29 mouse cellular contexts compared by ENCODE assay signal in the genomic region with DNA sequence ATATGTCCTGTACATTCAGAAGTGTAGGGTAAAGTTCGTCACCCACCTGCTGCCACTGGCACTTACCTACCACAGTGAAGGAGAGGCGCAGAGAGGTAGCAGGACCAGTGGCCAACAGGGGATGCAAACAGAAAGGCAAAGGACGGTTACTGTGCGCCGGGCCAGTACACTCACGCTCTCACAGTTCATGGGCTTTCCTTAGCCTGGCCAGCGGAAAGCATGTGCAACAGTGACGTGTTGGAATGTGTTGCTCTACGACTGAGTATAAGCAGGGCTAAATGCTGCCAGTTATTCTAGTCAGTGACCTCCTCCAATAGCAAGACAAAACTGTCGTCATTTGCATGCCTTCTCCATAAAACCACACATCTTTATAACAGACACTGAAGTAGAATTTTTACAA. TPM values are rescaled to one million over a fixed set of nuclear protein-coding genes. Genes with fewer than 3 reads are reported as not detected.
DNase-seq lines count a peak whose midpoint lies in the region; ATAC-seq and TF ChIP-seq lines count a peak whose summit lies in the region.
"Had no signal": no experiment of that assay in that cellular context is flagged by ENCODE, and none has a peak within 500 bp of the region (broad histone marks: within the 10 kb centered on the region; RNA-seq: fewer than 3 reads in every experiment).

No protein-coding gene starts in this region.

- H3K4me2 ChIP-seq in intestine, embryonic 14.5 days (ENCODE audit: low read length): no peak overlapping the region
- no peak overlapping the region for H3K4me2 ChIP-seq in intestine, embryonic 16.5 days (ENCODE audit: low read depth, low read length)
- H3K4me2 ChIP-seq in heart, postnatal 0 days (ENCODE audit: low read depth, low read length): no peak overlapping the region
- no peak overlapping the region for H3K4me2 ChIP-seq in hindbrain, embryonic 12.5 days (replicated peaks)
- H3K4me2 ChIP-seq: embryonic facial prominence, embryonic 13.5 days; forebrain, embryonic 12.5 days; forebrain, embryonic 15.5 days; heart, embryonic 15.5 days; hindbrain, embryonic 14.5 days; kidney, embryonic 15.5 days had no signal

- no peaks in the 10 kb centered on the region for H3K27me3 ChIP-seq in heart, adult 2 months (ENCODE audit: control insufficient read depth, insufficient read depth, low read length)
- H3K27me3 ChIP-seq in intestine, embryonic 14.5 days (replicated peaks; ENCODE audit: control insufficient read depth, insufficient read depth, low read length): no peaks in the 10 kb centered on the region
- H3K27me3 ChIP-seq in intestine, embryonic 16.5 days (replicated peaks; ENCODE audit: control insufficient read depth, insufficient read depth, low read length): no peaks in the 10 kb centered on the region
- H3K27me3 ChIP-seq in heart, postnatal 0 days (ENCODE audit: control insufficient read depth, insufficient read depth, low read length): no peaks in the 10 kb centered on the region
- no peaks in the 10 kb centered on the region for H3K27me3 ChIP-seq in hindbrain, embryonic 12.5 days
- H3K27me3 ChIP-seq: embryonic facial prominence, embryonic 13.5 days; forebrain, embryonic 12.5 days; forebrain, embryonic 15.5 days; heart, embryonic 15.5 days; kidney, embryonic 15.5 days had no signal

- peaks cover 4% of the 10 kb centered on the region for H3K36me3 ChIP-seq in heart, adult 2 months (ENCODE audit: control insufficient read depth, insufficient read depth, low read length)
- H3K36me3 ChIP-seq in intestine, embryonic 14.5 days (ENCODE audit: control insufficient read depth, insufficient read depth, low read length): peaks cover 76% of the 10 kb centered on the region
- H3K36me3 ChIP-seq in intestine, embryonic 16.5 days (ENCODE audit: control insufficient read depth, insufficient read depth, low read length): peaks cover 19% of the 10 kb centered on the region; the same call in 1 of the 2 replicates
- H3K36me3 ChIP-seq in heart, postnatal 0 days (replicated peaks; ENCODE audit: control insufficient read depth, insufficient read depth, low read length): peaks cover 82% of the 10 kb centered on the region
- H3K36me3 ChIP-seq in hindbrain, embryonic 12.5 days: peaks cover 78% of the 10 kb centered on the region

- no peak overlapping the region for H3K9ac ChIP-seq in heart, adult 2 months (ENCODE audit: low read depth, low read length)
- H3K9ac ChIP-seq in intestine, embryonic 14.5 days (ENCODE audit: low read length): no peak overlapping the region
- no peak overlapping the region for H3K9ac ChIP-seq in intestine, embryonic 16.5 days (ENCODE audit: low read depth, low read length)
- no peak overlapping the region for H3K9ac ChIP-seq in heart, postnatal 0 days (replicated peaks; ENCODE audit: low read depth, low read length)
- no peak overlapping the region for H3K9ac ChIP-seq in hindbrain, embryonic 12.5 days
- H3K9ac ChIP-seq: embryonic facial prominence, embryonic 13.5 days; forebrain, embryonic 12.5 days; forebrain, embryonic 15.5 days; heart, embryonic 15.5 days; hindbrain, embryonic 14.5 days; kidney, embryonic 15.5 days had no signal

- intact Hi-C loops in heart, adult 2 months (cut with DNase I): no loop called here
- intact Hi-C loops in heart, postnatal 25 days (cut with DNase I): no loop called here

- TF ChIP-seq CTCF in heart, adult 2 months (IDR thresholded peaks at IDR 0.05): no peak
- no peak for TF ChIP-seq CTCF in heart, postnatal 0 days (IDR thresholded peaks at IDR 0.05; ENCODE audit: low read depth)

- H3K4me1 ChIP-seq in heart, adult 2 months (ENCODE audit: control insufficient read depth, insufficient read depth, low read length): peaks cover 3% of the 10 kb centered on the region; the same call in 1 of the 2 replicates
- no peaks in the 10 kb centered on the region for H3K4me1 ChIP-seq in intestine, embryonic 14.5 days (replicated peaks; ENCODE audit: control insufficient read depth, insufficient read depth, low read length)
- no peaks in the 10 kb centered on the region for H3K4me1 ChIP-seq in intestine, embryonic 16.5 days (ENCODE audit: control insufficient read depth, insufficient read depth, low read length)
- no peaks in the 10 kb centered on the region for H3K4me1 ChIP-seq in heart, postnatal 0 days (ENCODE audit: control insufficient read depth, insufficient read depth)
- no peaks in the 10 kb centered on the region for H3K4me1 ChIP-seq in hindbrain, embryonic 12.5 days
- H3K4me1 ChIP-seq: embryonic facial prominence, embryonic 10.5 days; embryonic facial prominence, embryonic 13.5 days; forebrain, embryonic 12.5 days; forebrain, embryonic 15.5 days; heart, embryonic 15.5 days; hindbrain, embryonic 10.5 days; kidney, embryonic 15.5 days had no signal

- TF ChIP-seq POLR2A in heart, adult 2 months (IDR thresholded peaks at IDR 0.05; ENCODE audit: insufficient read depth, low read depth, low read length): no peak

- TF ChIP-seq EP300 in heart, adult 2 months (IDR thresholded peaks at IDR 0.05; ENCODE audit: insufficient read depth, low read depth, low read length): no peak
- TF ChIP-seq EP300 in heart, postnatal 0 days (IDR thresholded peaks at IDR 0.05; ENCODE audit: low read depth): no peak

- no peak for ATAC-seq in intestine, embryonic 14.5 days (replicated peaks; ENCODE audit: low FRiP score, low TSS enrichment, low read depth)
- no peak for ATAC-seq in intestine, embryonic 16.5 days
- ATAC-seq in heart, postnatal 0 days (ENCODE audit: insufficient read depth, low read depth): peak; percentile 82
- ATAC-seq in hindbrain, embryonic 12.5 days (ENCODE audit: low FRiP score): no peak
- ATAC-seq: CD4-positive, CD25-positive, alpha-beta regulatory T cell, adult 4 months; forebrain, embryonic 15.5 days; hindbrain, postnatal 0 days; inflammation-experienced regulatory T-cells, adult 6 months had no signal

- H3K4me3 ChIP-seq in heart, adult 2 months: no peak overlapping the region
- no peak overlapping the region for H3K4me3 ChIP-seq in intestine, embryonic 14.5 days (ENCODE audit: low read depth, low read length)
- no peak overlapping the region for H3K4me3 ChIP-seq in intestine, embryonic 16.5 days (ENCODE audit: low read length)
- no peak overlapping the region for H3K4me3 ChIP-seq in heart, postnatal 0 days (ENCODE audit: low read depth, low read length)
- no peak overlapping the region for H3K4me3 ChIP-seq in hindbrain, embryonic 12.5 days
- H3K4me3 ChIP-seq: embryonic facial prominence, embryonic 10.5 days; embryonic facial prominence, embryonic 13.5 days; erythroblast, embryonic 14.5 days; forebrain, embryonic 12.5 days; forebrain, embryonic 15.5 days; heart, embryonic 15.5 days; hindbrain, embryonic 10.5 days; kidney, embryonic 15.5 days had no signal

- WGBS in heart, adult 2 months: 84% methylated on average over 10 of the region's 10 CpGs
- WGBS in intestine, embryonic 14.5 days: 95% methylated on average over 10 of the region's 10 CpGs
- WGBS in intestine, embryonic 16.5 days: 89% methylated on average over 10 of the region's 10 CpGs
- WGBS in heart, postnatal 0 days: 61% methylated on average over 10 of the region's 10 CpGs
- WGBS in hindbrain, embryonic 12.5 days: 97% methylated on average over 10 of the region's 10 CpGs

- H3K27ac ChIP-seq in heart, adult 2 months: no peak overlapping the region
- no peak overlapping the region for H3K27ac ChIP-seq in intestine, embryonic 14.5 days (ENCODE audit: low read depth)
- H3K27ac ChIP-seq in intestine, embryonic 16.5 days (ENCODE audit: low read length): no peak overlapping the region
- 0 out of 2 replicates have a peak overlapping the region, but pooled peaks have one; percentile 38 for H3K27ac ChIP-seq in heart, postnatal 0 days (ENCODE audit: low read depth)
- no peak overlapping the region for H3K27ac ChIP-seq in hindbrain, embryonic 12.5 days
- H3K27ac ChIP-seq: embryonic facial prominence, embryonic 10.5 days; embryonic facial prominence, embryonic 13.5 days; forebrain, embryonic 12.5 days; forebrain, embryonic 15.5 days; heart, embryonic 15.5 days; hindbrain, embryonic 10.5 days; hindbrain, embryonic 14.5 days; hindbrain, postnatal 0 days; kidney, embryonic 15.5 days had no signal

- no peaks in the 10 kb centered on the region; the same call in 1 of the 2 replicates for H3K79me2 ChIP-seq in heart, adult 2 months (replicated peaks; ENCODE audit: control insufficient read depth, insufficient read depth, low read length)

- peak; percentile 11 to 24 for DNase-seq in heart, adult 2 months
- no peak for DNase-seq in heart, postnatal 25 days (ENCODE audit: low spot score)
- peak; percentile 40 for DNase-seq in intestine, embryonic 14.5 days (ENCODE audit: low spot score)
- peak; percentile 64 for DNase-seq in heart, postnatal 0 days (ENCODE audit: low spot score)
- DNase-seq in spleen, adult 18-20 months: no peak
- DNase-seq: adrenal gland, adult 2 months; adrenal gland, postnatal 14 days; cerebellum, adult 11 months; cerebellum, adult 8-10 months; cerebellum, postnatal 10 days; cerebellum, postnatal 36 days; embryo, embryonic 11 days; gastrocnemius, postnatal 25 days; kidney, adult 11 months; kidney, adult 8-10 months had no signal

- no peaks in the 10 kb centered on the region for H3K9me3 ChIP-seq in intestine, embryonic 14.5 days (ENCODE audit: control insufficient read depth, low read length)
- no peaks in the 10 kb centered on the region for H3K9me3 ChIP-seq in intestine, embryonic 16.5 days (ENCODE audit: control insufficient read depth, low read length)
- H3K9me3 ChIP-seq in heart, postnatal 0 days (replicated peaks; ENCODE audit: control insufficient read depth, low read length): no peaks in the 10 kb centered on the region
- H3K9me3 ChIP-seq in hindbrain, embryonic 12.5 days (replicated peaks): no peaks in the 10 kb centered on the region
- H3K9me3 ChIP-seq: embryonic facial prominence, embryonic 10.5 days; embryonic facial prominence, embryonic 13.5 days; forebrain, embryonic 12.5 days; forebrain, embryonic 15.5 days; heart, embryonic 15.5 days; hindbrain, embryonic 10.5 days; kidney, embryonic 15.5 days had no signal

RNA-seq across cellular contexts. Expression of a gene that starts 41.5 kb away (rescaled TPM):
- total RNA-seq in heart, adult 2 months (2021): 10 to 100 TPM; 38.8 to 45.4 TPM
- polyA plus RNA-seq in heart, adult 2 months (2012; rRNA removed): 17.4 and 27.9 TPM in 2 replicates
- 10 to 100 TPM; 38.1 to 40.4 TPM for total RNA-seq in heart, postnatal 25 days (2021)
- 25.6 and 30.0 TPM in 2 replicates for polyA plus RNA-seq in intestine, embryonic 14.5 days (2014; fragmentation: Nextera tagmentation; extraction: Ambion mirVana)
- 17.1 and 18.5 TPM in 2 replicates for polyA plus RNA-seq in intestine, embryonic 16.5 days (2015; fragmentation: Nextera tagmentation; extraction: Ambion mirVana)
- total RNA-seq in heart, postnatal 0 days (2014; rRNA removed; ENCODE audit: low replicate concordance): 20.8 and 23.8 TPM in 2 replicates
- 21.9 and 25.8 TPM in 2 replicates for polyA plus RNA-seq in heart, postnatal 0 days (2015; fragmentation: Nextera tagmentation; extraction: Ambion mirVana)
- polyA plus RNA-seq in hindbrain, embryonic 12.5 days (2016; fragmentation: Nextera tagmentation; extraction: Ambion mirVana): 58.1 and 69.1 TPM in 2 replicates

RNA-seq across cellular contexts. Expression of a gene that starts 41.7 kb away (rescaled TPM):
- total RNA-seq in heart, adult 2 months (2021): 1 to 10 TPM; 4.9 to 5.8 TPM
- 1.9 and 3.9 TPM in 2 replicates for polyA plus RNA-seq in heart, adult 2 months (2012; rRNA removed)
- 1 to 10 TPM; 5.6 to 6.3 TPM for total RNA-seq in heart, postnatal 25 days (2021)
- polyA plus RNA-seq in intestine, embryonic 14.5 days (2014; fragmentation: Nextera tagmentation; extraction: Ambion mirVana): 5.0 and 5.1 TPM in 2 replicates
- 2.7 and 3.0 TPM in 2 replicates for polyA plus RNA-seq in intestine, embryonic 16.5 days (2015; fragmentation: Nextera tagmentation; extraction: Ambion mirVana)
- total RNA-seq in heart, postnatal 0 days (2014; rRNA removed; ENCODE audit: low replicate concordance): 2.7 and 3.6 TPM in 2 replicates
- polyA plus RNA-seq in heart, postnatal 0 days (2015; fragmentation: Nextera tagmentation; extraction: Ambion mirVana): 1.3 and 1.4 TPM in 2 replicates
- 5.2 TPM in 2 replicates for polyA plus RNA-seq in hindbrain, embryonic 12.5 days (2016; fragmentation: Nextera tagmentation; extraction: Ambion mirVana)

Comparison
In these comparisons a context has a peak if more than half of its experiments do, and no peak if none do; other contexts are left out.
1. DNase-seq: peak in heart, adult 2 months (2 of 2), intestine, embryonic 14.5 days (single experiment) and heart, postnatal 0 days (single experiment); none in heart, postnatal 25 days (single experiment) and spleen, adult 18-20 months (0 of 2).